Mouse (Mus musculus): ENCODE measurements around the gene Barhl1. TPM values are rescaled to one million over a fixed set of nuclear protein-coding genes. Genes with fewer than 3 reads are reported as not detected.

The Barhl1 gene
- total and polyA plus RNA-seq, 3 experiments = 0.15 to 0.47 TPM; not detected in 1

DNA sequence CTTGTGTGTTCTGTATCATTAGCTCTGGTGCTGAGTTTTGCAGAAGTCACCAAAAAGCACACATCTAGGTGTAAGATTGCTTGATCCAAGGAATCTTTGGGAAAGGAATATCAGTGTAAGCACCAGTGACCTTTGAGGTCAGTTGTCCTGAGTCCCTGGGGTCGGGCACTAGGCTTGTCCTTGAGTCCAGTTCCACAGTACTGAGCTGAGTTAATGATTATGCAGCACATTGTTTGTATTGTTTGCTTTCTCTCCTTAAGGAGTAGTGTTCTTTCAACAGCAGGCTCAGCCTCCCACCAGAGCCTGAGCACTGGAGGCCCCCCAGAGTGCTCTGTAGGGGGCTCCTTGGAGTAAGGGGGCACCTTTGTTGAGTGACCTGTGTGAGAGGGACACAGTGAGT is 23.7 kb downstream of the Barhl1 start:
- H3K9me3 ChIP-seq (replicated peaks; ENCODE audit: insufficient read depth, low read length) = no peaks in the 10 kb centered on the region
- DNase-seq (ENCODE audit: low read depth, low spot score) = no peak
- H3K9ac ChIP-seq (ENCODE audit: control insufficient read depth, low read depth, low read length, poor library complexity, severe bottlenecking) = no peak overlapping the region
- no peaks in the 10 kb centered on the region for H3K27me3 ChIP-seq (ENCODE audit: control insufficient read depth in 1 of 2, insufficient read depth in 2 of 2, low read length in 2 of 2)
- H3K4me1 ChIP-seq (ENCODE audit: control insufficient read depth in 1 of 2, insufficient read depth in 2 of 2, low read length in 2 of 2) = peaks cover 4 to 5% of the 10 kb centered on the region in 2 experiments; a peak in 2 of 4 replicates
- TF ChIP-seq HCFC1 (IDR thresholded peaks at IDR 0.05; ENCODE audit: low read depth, low read length) (no peak), SMC3 (IDR thresholded peaks at IDR 0.05; ENCODE audit: low read depth, low read length) (no peak)
- no peak overlapping the region for H3K4me3 ChIP-seq (ENCODE audit: control insufficient read depth in 1 of 2, insufficient read depth in 1 of 2, low read depth in 2 of 2, low read length in 2 of 2)
- no peak overlapping the region for H3K27ac ChIP-seq (ENCODE audit: control insufficient read depth, low read depth, low read length)
- no peaks in the 10 kb centered on the region for H3K79me2 ChIP-seq (ENCODE audit: control insufficient read depth, insufficient read depth, low read length, poor library complexity)
- peaks cover 6 to 11% of the 10 kb centered on the region in 2 experiments for H3K36me3 ChIP-seq (ENCODE audit: control insufficient read depth in 1 of 2, insufficient read depth in 2 of 2, low read length in 2 of 2)

DNA sequence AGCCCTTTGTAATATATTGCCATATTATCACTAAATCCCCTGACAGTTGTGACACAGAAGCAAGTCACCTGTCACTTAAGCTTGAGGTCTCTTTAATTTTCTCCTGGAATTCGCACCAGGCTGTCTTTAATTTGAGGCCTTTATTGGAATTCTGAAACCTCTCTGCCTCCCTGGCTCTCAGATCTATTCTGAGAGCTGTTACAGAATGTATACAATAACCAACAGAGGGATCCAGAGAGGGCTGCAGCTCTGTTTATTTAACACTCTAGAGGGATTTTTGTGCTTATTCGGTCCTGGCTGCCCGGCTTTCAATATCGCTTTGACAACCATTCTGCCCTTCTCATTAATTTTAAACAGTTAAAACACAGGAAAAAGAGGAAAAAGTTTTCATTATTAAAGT is 31.6 kb downstream of the Barhl1 start:
- Histone ChIP-seq H3K27ac (ENCODE audit: control insufficient read depth, low read depth, low read length) (no peak overlapping the region), H3K9ac (ENCODE audit: control insufficient read depth, low read depth, low read length, poor library complexity, severe bottlenecking) (no peak overlapping the region), H3K36me3 (ENCODE audit: control insufficient read depth in 1 of 2, insufficient read depth in 2 of 2, low read length in 2 of 2) (peaks cover 4 to 15% of the 10 kb centered on the region in 2 experiments; a peak in 3 of 4 replicates), H3K4me3 (ENCODE audit: control insufficient read depth in 1 of 2, insufficient read depth in 1 of 2, low read depth in 2 of 2, low read length in 2 of 2) (no peak overlapping the region), H3K4me1 (ENCODE audit: control insufficient read depth in 1 of 2, insufficient read depth in 2 of 2, low read length in 2 of 2) (no peaks in the 10 kb centered on the region), H3K27me3 (ENCODE audit: control insufficient read depth in 1 of 2, insufficient read depth in 2 of 2, low read length in 2 of 2) (no peaks in the 10 kb centered on the region), H3K79me2 (ENCODE audit: control insufficient read depth, insufficient read depth, low read length, poor library complexity) (no peaks in the 10 kb centered on the region), H3K9me3 (replicated peaks; ENCODE audit: insufficient read depth, low read length) (no peaks in the 10 kb centered on the region)
- TF ChIP-seq NELFE (IDR thresholded peaks at IDR 0.05; ENCODE audit: low read depth, low read length) (no peak), TBP (IDR thresholded peaks at IDR 0.05; ENCODE audit: low read depth, low read length) (no peak), MXI1 (IDR thresholded peaks at IDR 0.05; ENCODE audit: low read depth, low read length) (no peak), UBTF (IDR thresholded peaks at IDR 0.05; ENCODE audit: borderline replicate concordance, insufficient read depth, low read depth, low read length) (no peak), CTCF (IDR thresholded peaks at IDR 0.05 in 2 of 3, conservative IDR thresholded peaks at IDR 0.05 in 1 of 3; ENCODE audit: control insufficient read depth in 1 of 3, insufficient read depth in 1 of 3, low read depth in 2 of 3, low read length in 3 of 3, poor library complexity in 1 of 3, severe bottlenecking in 1 of 3) (no peak), ZMIZ1 (IDR thresholded peaks at IDR 0.05; ENCODE audit: low read depth, low read length) (no peak), CHD1 (IDR thresholded peaks at IDR 0.05; ENCODE audit: low read depth, low read length) (no peak), TAL1 (IDR thresholded peaks at IDR 0.05; ENCODE audit: low read length) (no peak), BHLHE40 (IDR thresholded peaks at IDR 0.05; ENCODE audit: borderline replicate concordance, low read depth, low read length) (no peak), RAD21 (IDR thresholded peaks at IDR 0.05; ENCODE audit: low read depth, low read length) (no peak), ZNF384 (IDR thresholded peaks at IDR 0.05; ENCODE audit: low read depth, low read length) (no peak), KAT2A (conservative IDR thresholded peaks at IDR 0.05; ENCODE audit: low read depth, low read length) (no peak), MAZ (IDR thresholded peaks at IDR 0.05; ENCODE audit: low read depth, low read length) (no peak), MAFK (IDR thresholded peaks at IDR 0.05; ENCODE audit: borderline replicate concordance, low read depth, low read length) (no peak), POLR2A (IDR thresholded peaks at IDR 0.05; ENCODE audit: control insufficient read depth in 1 of 2, insufficient read depth in 1 of 2, low read depth in 1 of 2, low read length in 2 of 2, poor library complexity in 1 of 2) (no peak)
- no peak for DNase-seq (ENCODE audit: low read depth, low spot score)
